In the genomic region with DNA sequence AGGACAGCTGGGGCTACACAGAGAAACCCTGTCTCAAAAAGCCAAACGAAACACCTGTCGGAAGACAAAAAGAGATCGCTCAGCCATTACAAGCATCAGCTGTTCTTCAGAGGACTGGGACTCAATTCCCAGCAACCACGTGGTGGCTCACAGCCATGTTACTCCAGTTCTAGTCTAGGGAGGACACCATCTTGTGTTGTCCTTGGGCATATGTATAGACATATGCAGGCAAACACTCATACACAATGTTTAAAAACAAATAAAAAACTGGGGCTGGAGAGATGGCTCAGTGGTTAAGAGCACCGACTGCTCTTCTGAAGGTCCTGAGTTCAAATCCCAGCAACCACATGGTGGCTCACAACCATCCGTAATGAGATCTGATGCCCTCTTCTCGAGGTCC, we compare ENCODE assay signal across 16 mouse cellular contexts. TPM values are rescaled to one million over a fixed set of nuclear protein-coding genes. Genes with fewer than 3 reads are reported as not detected.
"Had no signal": no experiment of that assay in that cellular context is flagged by ENCODE, and none has a peak within 500 bp of the region (broad histone marks: within the 10 kb centered on the region; RNA-seq: fewer than 3 reads in every experiment).

No protein-coding gene starts in this region.

RNA-seq across cellular contexts. Expression of a gene that starts 28.7 kb away (rescaled TPM):
- total RNA-seq: gastrocnemius, adult 2 months; gastrocnemius, postnatal 10 days; gastrocnemius, postnatal 25 days; gastrocnemius, postnatal 4 days; granulocyte monocyte progenitor cell, adult 5-6 weeks; heart, adult 18-20 months; heart, adult 8-10 months; heart, postnatal 10 days; heart, postnatal 25 days; heart, postnatal 4 days had no signal
- polyA plus RNA-seq: hindbrain, embryonic 12.5 days; hindbrain, embryonic 16.5 days; inflammation-experienced regulatory T-cells, adult 6 months; kidney, embryonic 14.5 days; liver, embryonic 12.5 days; liver, postnatal 0 days had no signal
